Mouse (Mus musculus) right cerebral cortex, adult 18-20 months (tissue): ENCODE measurements around the gene Herc3.

Source experiments
- DNase-seq: peaks from one replicate; pipeline ENCODE4 v3.0.0; 2022; ENCODE audit warnings: mixed read lengths

The Herc3 gene

GRCm38 (mm10) chr6:58922511-58922910 is 91.2 kb downstream of the Herc3 start:
- DNase-seq, result no peak

- DNase-seq, result no peak
Observed at GRCm38 (mm10) chr6:58927881-58928280, 96.6 kb downstream of the Herc3 start.

- peak; percentile 51 for DNase-seq
Observed at GRCm38 (mm10) chr6:58929911-58930431, 98.7 kb downstream of the Herc3 start.

GRCm38 (mm10) chr6:58931149-58931548 is 99.9 kb downstream of the Herc3 start:
- no peak for DNase-seq

- peak; percentile 44 for DNase-seq
Observed at GRCm38 (mm10) chr6:58932515-58933188, 101.4 kb downstream of the Herc3 start.

- DNase-seq, result peak; percentile 92
Observed at GRCm38 (mm10) chr6:58933189-58933913, 102.1 kb downstream of the Herc3 start.

- DNase-seq, result no peak
Observed at GRCm38 (mm10) chr6:58934144-58934543, 102.9 kb downstream of the Herc3 start.

- DNase-seq, result no peak
Observed at GRCm38 (mm10) chr6:58937726-58938125, 106.5 kb downstream of the Herc3 start.

- DNase-seq, result peak; percentile 51
Observed at GRCm38 (mm10) chr6:58942276-58942675, 111.0 kb downstream of the Herc3 start.

GRCm38 (mm10) chr6:58943958-58944357 is 112.7 kb downstream of the Herc3 start:
- no peak for DNase-seq

GRCm38 (mm10) chr6:58946246-58946645 is 115.0 kb downstream of the Herc3 start:
- DNase-seq, result no peak

- no peak for DNase-seq
Observed at GRCm38 (mm10) chr6:58946840-58947239, 115.6 kb downstream of the Herc3 start.

GRCm38 (mm10) chr6:58950410-58950809 is 119.1 kb downstream of the Herc3 start:
- no peak for DNase-seq

GRCm38 (mm10) chr6:58951128-58951992 is 120.1 kb downstream of the Herc3 start:
- no peak for DNase-seq

- peak; percentile 9 for DNase-seq
Observed at GRCm38 (mm10) chr6:58960523-58960922, 129.3 kb downstream of the Herc3 start.

- DNase-seq, result no peak
Observed at GRCm38 (mm10) chr6:58962691-58963090, 131.4 kb downstream of the Herc3 start.

GRCm38 (mm10) chr6:58964091-58964490 is 132.8 kb downstream of the Herc3 start:
- no peak for DNase-seq

- no peak for DNase-seq
Observed at GRCm38 (mm10) chr6:58964565-58964964, 133.3 kb downstream of the Herc3 start.

GRCm38 (mm10) chr6:58965071-58965831 is 134.0 kb downstream of the Herc3 start:
- no peak for DNase-seq

GRCm38 (mm10) chr6:58968272-58968671 is 137.0 kb downstream of the Herc3 start:
- DNase-seq, result no peak
